Mouse (Mus musculus): ENCODE measurements around the gene Aldh2. TPM values are rescaled to one million over a fixed set of nuclear protein-coding genes. Genes with fewer than 3 reads are reported as not detected.

Aldh2 gene
- 4.9 TPM for polyA plus RNA-seq (2014; fragmentation: Illumina TruSeq; extraction: RNeasy Lipid Tissue Mini Kit (QIAGEN cat#74804))

GRCm38 (mm10) chr5:121593451-121594401, at the start of gene Aldh2:
TSS of gene Aldh2 (minus strand) at chr5:121593824.

GRCm38 (mm10) chr5:121618592-121619513, 25.2 kb upstream of the Aldh2 start, which contains the start of gene Acad12:
TSS of gene Acad12 (minus strand) at chr5:121618938.

GRCm38 (mm10) chr5:121545793-121546529, 47.7 kb downstream of the Aldh2 start, which contains the start of gene Mapkapk5:
TSS of gene Mapkapk5 (minus strand) at chr5:121545905.

GRCm38 (mm10) chr5:121544910-121545792, 48.5 kb downstream of the Aldh2 start, which contains the start of the genes Adam1a and Gm42878:
TSS of gene Adam1a (minus strand) at chr5:121545482.
TSS of gene Gm42878 (minus strand) at chr5:121545482.

Other genes with a start within 250 kb of the Aldh2 start
- 12.7 TPM for gene Trafd1, start 208.2 kb downstream of the Aldh2 start, polyA plus RNA-seq (2014; fragmentation: Illumina TruSeq; extraction: RNeasy Lipid Tissue Mini Kit (QIAGEN cat#74804))
- 46.7 TPM for gene Naa25, start 195.9 kb downstream of the Aldh2 start, polyA plus RNA-seq (2014; fragmentation: Illumina TruSeq; extraction: RNeasy Lipid Tissue Mini Kit (QIAGEN cat#74804))
- not detected for gene Tmem116, start 141.9 kb downstream of the Aldh2 start, polyA plus RNA-seq (2014; fragmentation: Illumina TruSeq; extraction: RNeasy Lipid Tissue Mini Kit (QIAGEN cat#74804))
- gene Erp29, start 141.3 kb downstream of the Aldh2 start, polyA plus RNA-seq (2014; fragmentation: Illumina TruSeq; extraction: RNeasy Lipid Tissue Mini Kit (QIAGEN cat#74804)) = 10.5 TPM
- gene Adam1b, start 90.4 kb downstream of the Aldh2 start, polyA plus RNA-seq (2014; fragmentation: Illumina TruSeq; extraction: RNeasy Lipid Tissue Mini Kit (QIAGEN cat#74804)) = not detected
- gene Adam1a, start 48.3 kb downstream of the Aldh2 start, polyA plus RNA-seq (2014; fragmentation: Illumina TruSeq; extraction: RNeasy Lipid Tissue Mini Kit (QIAGEN cat#74804)) = 2.5 TPM
- not detected for gene Gm42878, start 48.3 kb downstream of the Aldh2 start, polyA plus RNA-seq (2014; fragmentation: Illumina TruSeq; extraction: RNeasy Lipid Tissue Mini Kit (QIAGEN cat#74804))
- 36.1 TPM for gene Mapkapk5, start 47.9 kb downstream of the Aldh2 start, polyA plus RNA-seq (2014; fragmentation: Illumina TruSeq; extraction: RNeasy Lipid Tissue Mini Kit (QIAGEN cat#74804))
- 3.5 TPM for gene Acad12, start 25.1 kb upstream of the Aldh2 start, polyA plus RNA-seq (2014; fragmentation: Illumina TruSeq; extraction: RNeasy Lipid Tissue Mini Kit (QIAGEN cat#74804))
- 0.88 TPM for gene Acad10, start 66.7 kb upstream of the Aldh2 start, polyA plus RNA-seq (2014; fragmentation: Illumina TruSeq; extraction: RNeasy Lipid Tissue Mini Kit (QIAGEN cat#74804))
- gene Brap, start 66.7 kb upstream of the Aldh2 start, polyA plus RNA-seq (2014; fragmentation: Illumina TruSeq; extraction: RNeasy Lipid Tissue Mini Kit (QIAGEN cat#74804)) = 29.4 TPM
- 268 TPM for gene Atxn2, start 117.5 kb upstream of the Aldh2 start, polyA plus RNA-seq (2014; fragmentation: Illumina TruSeq; extraction: RNeasy Lipid Tissue Mini Kit (QIAGEN cat#74804))
- 8.7 TPM for gene Sh2b3, start 243.8 kb upstream of the Aldh2 start, polyA plus RNA-seq (2014; fragmentation: Illumina TruSeq; extraction: RNeasy Lipid Tissue Mini Kit (QIAGEN cat#74804))